Mouse (Mus musculus) myocyte (in vitro differentiated cells): ENCODE results near the gene Gm21992. TPM values are rescaled to one million over a fixed set of nuclear protein-coding genes. Genes with fewer than 3 reads are reported as not detected.
A peak's percentile ranks its signal among the peaks of the same experiment; 100 is the strongest.

Experiments used
- H3K27me3 ChIP-seq: one replicate; pipeline ENCODE4 v1.6.1; 2011; ENCODE audit not compliant: control insufficient read depth, insufficient read depth, insufficient read length
- H3K36me3 ChIP-seq: one replicate; pipeline ENCODE4 v1.6.1; 2011; ENCODE audit not compliant: control insufficient read depth, insufficient read depth
- H3K4me2 ChIP-seq: one replicate; pipeline ENCODE4 v1.6.1; 2011; ENCODE audit warnings: low read depth, control low read depth
- H3K4me3 ChIP-seq: one replicate; pipeline ENCODE4 v1.5.1; 2011; ENCODE audit warnings: mild to moderate bottlenecking, control low read depth, moderate library complexity
- H3K79me2 ChIP-seq: one replicate; pipeline ENCODE4 v1.6.1; 2011; ENCODE audit not compliant: control insufficient read depth, insufficient read depth
- H3ac ChIP-seq: one replicate; pipeline ENCODE4 v1.6.1; 2011; ENCODE audit not compliant: control insufficient read depth, insufficient read length
- CEBPB ChIP-seq: IDR thresholded peaks from 2 replicates; pipeline ENCODE4 v1.6.1; 2011; ENCODE audit warnings: mild to moderate bottlenecking, moderate library complexity; ENCODE audit not compliant: poor library complexity, insufficient read depth, severe bottlenecking
- E2F4 ChIP-seq: IDR thresholded peaks from one replicate; pipeline ENCODE4 v1.6.1; 2011; ENCODE audit warnings: mild to moderate bottlenecking, control low read depth, moderate library complexity; ENCODE audit not compliant: insufficient read depth
- MAX ChIP-seq: IDR thresholded peaks from one replicate; pipeline ENCODE4 v1.6.1; 2011; ENCODE audit warnings: low read depth, mild to moderate bottlenecking, control low read depth
- MYOD1 ChIP-seq, 3 experiments: IDR thresholded peaks; one replicate each; pipeline ENCODE4 v1.6.1; 2011; ENCODE audit warnings: control low read depth in 2 of 3, low read depth in 2 of 3, mild to moderate bottlenecking in 2 of 3, moderate library complexity in 1 of 3; ENCODE audit not compliant: insufficient read length in 2 of 3, control insufficient read depth in 1 of 3
- MYOG ChIP-seq, 3 experiments: IDR thresholded peaks; one replicate each; pipeline ENCODE4 v1.6.1; 2011; ENCODE audit warnings: control low read depth in 2 of 3, low read depth in 2 of 3, mild to moderate bottlenecking in 2 of 3; ENCODE audit not compliant: insufficient read length in 2 of 3, control insufficient read depth in 1 of 3, insufficient read depth in 1 of 3
- POLR2A ChIP-seq: IDR thresholded peaks from one replicate; pipeline ENCODE4 v1.6.1; 2011; ENCODE audit warnings: low read depth, mild to moderate bottlenecking, control low read depth, moderate library complexity; ENCODE audit not compliant: insufficient read length
- POLR2AphosphoS2 ChIP-seq: IDR thresholded peaks from one replicate; pipeline ENCODE4 v1.6.1; 2011; ENCODE audit warnings: low read depth, control low read depth; ENCODE audit not compliant: insufficient read length
- REST ChIP-seq: IDR thresholded peaks from one replicate; pipeline ENCODE4 v1.6.1; 2011; ENCODE audit warnings: mild to moderate bottlenecking, control low read depth, moderate library complexity; ENCODE audit not compliant: insufficient read depth, insufficient read length
- SRF ChIP-seq: IDR thresholded peaks from one replicate; pipeline ENCODE4 v1.6.1; 2011; ENCODE audit warnings: low read depth; ENCODE audit not compliant: control insufficient read depth, insufficient read length
- TCF12 ChIP-seq: IDR thresholded peaks from one replicate; pipeline ENCODE4 v1.6.1; 2011; ENCODE audit warnings: mild to moderate bottlenecking, control low read depth; ENCODE audit not compliant: poor library complexity, insufficient read depth, severe bottlenecking
- TCF3 ChIP-seq: IDR thresholded peaks from one replicate; pipeline ENCODE4 v1.6.1; 2011; ENCODE audit warnings: low read depth, control low read depth; ENCODE audit not compliant: insufficient read length
- USF1 ChIP-seq: IDR thresholded peaks from one replicate; pipeline ENCODE4 v1.6.1; 2011; ENCODE audit warnings: low read depth, mild to moderate bottlenecking, control low read depth, moderate library complexity
- polyA plus RNA-seq: library from polyadenylated mRNA; unstranded; fragments of >200 nt; fragmentation: generic; extraction: Trizol; gene quantifications from one replicate; pipeline ENCODE4 v1.2.1, GENCODE M21; 2012; ENCODE audit warnings: missing spikeins

The Gm21992 gene
- polyA plus RNA-seq, 1 experiment, result 8.1 TPM

- Histone ChIP-seq H3K4me2 (peak overlapping the region; percentile 92), H3K27me3 (no peaks in the 10 kb centered on the region), H3ac (peak overlapping the region; percentile 31), H3K4me3 (peak overlapping the region; percentile 60), H3K36me3 (peaks cover 6% of the 10 kb centered on the region), H3K79me2 (peaks cover 40% of the 10 kb centered on the region)
- TF ChIP-seq MAX, result no peak
Measured at GRCm38 (mm10) chr19:4756921-4757320, 54.5 kb downstream of the Gm21992 start.

- Histone ChIP-seq H3ac (peak within 1 kb of the TSS; percentile 31), H3K79me2 (peaks cover 34% of the 10 kb centered on the region), H3K27me3 (no peaks in the 10 kb centered on the region), H3K4me2 (peak within 1 kb of the TSS; percentile 95), H3K36me3 (peaks cover under 1% of the 10 kb centered on the region), H3K4me3 (peak within 1 kb of the TSS; percentile 60)
- no peak for TF ChIP-seq MAX
- no peak for TF ChIP-seq REST
- peak; percentile 72 for TF ChIP-seq POLR2A
- TF ChIP-seq SRF, result peak; percentile 30
- no peak for TF ChIP-seq TCF12
- peak in 1 of 3 experiments; percentile 58 for TF ChIP-seq MYOG (IDR thresholded peaks at IDR 0.05; ENCODE audit: control insufficient read depth in 1 of 3, insufficient read depth in 1 of 3, insufficient read length in 2 of 3, low read depth in 2 of 3)
- TF ChIP-seq TCF3, result no peak
- TF ChIP-seq POLR2AphosphoS2, result peak; percentile 74
- TF ChIP-seq CEBPB, result no peak
- TF ChIP-seq MYOD1 (IDR thresholded peaks at IDR 0.05; ENCODE audit: control insufficient read depth in 1 of 3, insufficient read length in 2 of 3, low read depth in 2 of 3), result peak in 1 of 3 experiments; percentile 16
- no peak for TF ChIP-seq USF1
- no peak for TF ChIP-seq E2F4
Measured at GRCm38 (mm10) chr19:4756193-4756911, 55.1 kb downstream of the Gm21992 start, which contains the start of gene Rbm4b. Gene Rbm4b (plus strand): TSS chr19:4756497.

- peaks cover 28% of the 10 kb centered on the region for H3K79me2 ChIP-seq
- TF ChIP-seq POLR2AphosphoS2 (peak; percentile 92), USF1 (no peak)
- H3K36me3 ChIP-seq, result no peaks in the 10 kb centered on the region
- H3K4me3 ChIP-seq, result peak overlapping the region; percentile 60
- no peaks in the 10 kb centered on the region for H3K27me3 ChIP-seq
- peak overlapping the region; percentile 95 for H3K4me2 ChIP-seq
- peak overlapping the region; percentile 31 for H3ac ChIP-seq
Measured at GRCm38 (mm10) chr19:4755565-4756192, 55.7 kb downstream of the Gm21992 start.

GRCm38 (mm10) chr19:4749975-4750374, 61.4 kb downstream of the Gm21992 start:
- Histone ChIP-seq H3K4me2 (no peak overlapping the region), H3K36me3 (no peaks in the 10 kb centered on the region), H3K4me3 (no peak overlapping the region), H3K27me3 (no peaks in the 10 kb centered on the region), H3K79me2 (no peaks in the 10 kb centered on the region), H3ac (no peak overlapping the region)
- TF ChIP-seq MAX (no peak), TCF12 (no peak), E2F4 (no peak), MYOD1 (IDR thresholded peaks at IDR 0.05; ENCODE audit: control insufficient read depth in 1 of 3, insufficient read length in 2 of 3, low read depth in 2 of 3) (no peak), CEBPB (no peak), POLR2AphosphoS2 (no peak), SRF (no peak), TCF3 (no peak), MYOG (IDR thresholded peaks at IDR 0.05; ENCODE audit: control insufficient read depth in 1 of 3, insufficient read depth in 1 of 3, insufficient read length in 2 of 3, low read depth in 2 of 3) (no peak), POLR2A (no peak), REST (no peak)

- Histone ChIP-seq H3K36me3 (no peaks in the 10 kb centered on the region), H3K4me2 (no peak overlapping the region), H3ac (no peak overlapping the region), H3K27me3 (no peaks in the 10 kb centered on the region), H3K4me3 (no peak overlapping the region), H3K79me2 (no peaks in the 10 kb centered on the region)
- no peak for TF ChIP-seq REST
- no peak for TF ChIP-seq MYOD1 (IDR thresholded peaks at IDR 0.05; ENCODE audit: control insufficient read depth in 1 of 3, insufficient read length in 2 of 3, low read depth in 2 of 3)
- peak in 1 of 3 experiments; percentile 54 for TF ChIP-seq MYOG (IDR thresholded peaks at IDR 0.05; ENCODE audit: control insufficient read depth in 1 of 3, insufficient read depth in 1 of 3, insufficient read length in 2 of 3, low read depth in 2 of 3)
- TF ChIP-seq SRF, result no peak
- TF ChIP-seq TCF3, result no peak
- no peak for TF ChIP-seq MAX
- TF ChIP-seq E2F4, result no peak
- TF ChIP-seq CEBPB, result no peak
Measured at GRCm38 (mm10) chr19:4748493-4748892, 62.9 kb downstream of the Gm21992 start.
